Mouse (Mus musculus) E14TG2a.4 (cell line): Measurements from ENCODE around the gene Ap2m1.

Experiments used
- CTCF ChIP-seq: conservative IDR thresholded peaks from 2 replicates; pipeline ENCODE4 v1.5.1; 2014; ENCODE audit warnings: low read length
- NANOG ChIP-seq: IDR thresholded peaks from 2 replicates; pipeline ENCODE4 v1.6.1; 2014; ENCODE audit warnings: borderline replicate concordance, low read length, mixed read lengths
- POU5F1 ChIP-seq: IDR thresholded peaks from 2 replicates; pipeline ENCODE4 v1.6.1; 2014; ENCODE audit warnings: low read length, borderline replicate concordance

DNA sequence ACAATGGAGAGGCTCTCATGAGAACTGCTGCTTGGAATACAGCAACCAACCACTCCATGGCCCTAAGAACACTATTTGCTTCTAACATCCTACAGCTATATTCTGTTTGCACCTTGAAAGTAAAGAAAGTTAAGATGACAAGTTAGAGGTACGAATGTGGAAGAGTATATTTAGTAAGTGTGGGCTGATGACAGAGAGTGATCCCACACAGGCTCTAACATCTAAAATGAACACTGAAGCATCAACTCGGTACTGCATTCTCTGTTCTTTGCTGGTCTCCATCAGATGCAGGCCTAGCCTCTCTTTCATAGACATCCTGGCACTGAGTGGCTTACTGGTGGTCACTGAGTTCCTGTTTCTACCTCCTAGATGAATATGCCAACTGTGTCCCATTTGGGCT, 46.0 kb upstream of the Ap2m1 start:
- TF ChIP-seq CTCF (no peak), NANOG (no peak), POU5F1 (no peak)
